Mouse (Mus musculus) hindbrain, embryonic 12.5 days (tissue): ENCODE results near the gene Me1. TPM values are rescaled to one million over a fixed set of nuclear protein-coding genes. Genes with fewer than 3 reads are reported as not detected.

ENCODE experiments used
- ATAC-seq: fragments of 200-750 bp; cut with Nextera tagmentation; 2 replicates; pipeline ENCODE4 v1.8.0; 2017; ENCODE audit warnings: moderate TSS enrichment; ENCODE audit not compliant: low FRiP score
- H3K27ac ChIP-seq: fragments of 300-500 bp; sonication (generic); 2 replicates; pipeline ENCODE4 v1.5.1; 2016; ENCODE audit warnings: mild to moderate bottlenecking
- H3K27me3 ChIP-seq: fragments of 300-500 bp; sonication (generic); 2 replicates; pipeline ENCODE4 v1.6.1; 2016; ENCODE audit warnings: mild to moderate bottlenecking
- H3K36me3 ChIP-seq: fragments of 300-500 bp; sonication (generic); 2 replicates; pipeline ENCODE4 v1.6.1; 2016; ENCODE audit warnings: mild to moderate bottlenecking
- H3K4me1 ChIP-seq: fragments of 300-500 bp; sonication (generic); 2 replicates; pipeline ENCODE4 v1.6.1; 2016
- H3K4me2 ChIP-seq: fragments of 300-500 bp; sonication (generic); replicated peaks from 2 replicates; pipeline ENCODE4 v1.6.1; 2016; ENCODE audit warnings: mild to moderate bottlenecking
- H3K4me3 ChIP-seq: fragments of 300-500 bp; sonication (generic); 2 replicates; pipeline ENCODE4 v1.5.1; 2016; ENCODE audit warnings: mild to moderate bottlenecking
- H3K9ac ChIP-seq: fragments of 300-500 bp; sonication (generic); 2 replicates; pipeline ENCODE4 v1.6.1; 2016; ENCODE audit warnings: mild to moderate bottlenecking, moderate library complexity
- H3K9me3 ChIP-seq: fragments of 300-500 bp; sonication (generic); replicated peaks from 2 replicates; pipeline ENCODE4 v1.6.1; 2016; ENCODE audit warnings: mild to moderate bottlenecking
- WGBS: fragments of 180-500 bp; shearing (Covaris S2); methylation state at CpG from one replicate; pipeline ENCODE4 v1.1.7; 2016; 5-methylcytosine and 5-hydroxymethylcytosine counted together
- polyA plus RNA-seq: library from polyadenylated mRNA; unstranded; fragments of >200 nt; fragmentation: Nextera tagmentation; extraction: Ambion mirVana; gene quantifications from 2 replicates; pipeline ENCODE4 v1.2.1, GENCODE M21; 2016

Me1 gene
- polyA plus RNA-seq, 1 experiment from 2014 or later = 22.8 TPM

DNA sequence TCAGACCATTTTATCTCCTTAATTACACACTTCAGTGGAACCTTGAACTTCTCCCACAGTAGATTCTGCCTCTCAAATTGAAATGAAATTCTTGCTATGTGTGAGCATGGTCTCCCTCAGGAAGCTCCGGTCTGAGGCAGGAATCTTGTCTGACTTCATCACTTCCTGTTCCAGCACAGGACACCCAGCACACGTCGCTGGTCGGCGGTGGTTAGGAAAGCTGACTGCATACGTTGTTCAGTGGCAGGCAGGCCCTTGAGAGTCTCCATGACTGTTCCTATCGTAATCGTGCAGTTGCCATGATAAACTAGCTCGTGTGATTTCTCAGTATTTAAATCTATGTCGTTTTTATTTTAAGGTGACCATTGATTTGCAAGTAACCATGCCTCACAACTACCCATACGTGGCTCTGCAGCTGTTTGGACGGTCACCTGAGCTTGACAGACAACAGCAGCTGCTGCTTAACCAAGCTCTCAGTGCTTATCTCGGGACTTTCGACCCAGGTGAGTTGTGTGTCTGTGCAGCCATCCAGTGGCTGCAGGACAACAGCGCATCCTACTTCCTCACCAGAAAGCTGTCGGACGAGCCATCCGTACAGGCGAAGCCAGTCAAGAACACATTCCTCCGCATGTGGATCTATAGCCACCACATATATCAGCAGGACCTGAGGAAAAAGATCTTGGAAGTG, 122.0 kb downstream of the Me1 start:
- Histone ChIP-seq H3K9ac (no peak overlapping the region), H3K36me3 (peaks cover 8% of the 10 kb centered on the region; the same call in 1 of the 2 replicates), H3K27ac (no peak overlapping the region), H3K9me3 (no peaks in the 10 kb centered on the region), H3K4me2 (no peak overlapping the region), H3K4me1 (peaks cover 15% of the 10 kb centered on the region), H3K4me3 (no peak overlapping the region), H3K27me3 (no peaks in the 10 kb centered on the region)
- 87% methylated on average over 20 of the region's 20 CpGs for WGBS
- ATAC-seq = no peak

DNA sequence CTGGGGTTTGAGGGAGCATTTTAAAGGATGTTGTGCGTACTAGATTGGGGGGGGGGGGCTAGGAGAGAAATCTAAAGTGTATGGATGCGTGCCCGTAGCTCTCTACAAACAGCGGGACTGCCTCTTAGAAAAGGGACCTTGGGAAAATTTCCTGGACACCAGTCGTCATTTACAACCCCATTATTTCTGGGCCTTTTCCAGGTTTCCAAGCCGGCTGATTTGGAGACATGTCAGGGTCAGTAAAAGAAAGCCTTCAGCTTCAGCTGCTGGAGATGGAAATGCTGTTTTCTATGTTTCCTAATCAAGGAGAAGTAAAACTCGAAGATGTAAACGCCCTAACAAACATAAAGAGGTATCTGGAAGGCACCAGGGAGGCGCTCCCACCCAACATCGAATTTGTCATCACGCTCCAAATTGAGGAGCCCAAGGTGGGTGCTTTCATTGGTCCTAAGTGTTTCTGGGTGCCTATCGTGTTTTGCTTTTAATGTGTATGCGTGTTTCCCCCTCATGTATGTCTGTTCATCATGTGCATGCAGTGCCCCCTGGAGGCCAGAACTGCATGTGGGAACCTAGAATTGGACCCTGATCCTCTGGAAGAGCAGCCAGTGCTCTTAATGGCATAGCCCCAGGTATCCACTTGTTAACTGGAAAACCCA, 123.0 kb downstream of the Me1 start:
- H3K9ac ChIP-seq = peak overlapping the region; percentile 61; the same call in 1 of the 2 replicates
- H3K27me3 ChIP-seq = no peaks in the 10 kb centered on the region
- peaks cover 15% of the 10 kb centered on the region for H3K4me1 ChIP-seq
- ATAC-seq = no peak; the same call in 1 of the 2 replicates
- no peaks in the 10 kb centered on the region for H3K9me3 ChIP-seq
- no peak overlapping the region for H3K27ac ChIP-seq
- H3K4me3 ChIP-seq = peak overlapping the region; percentile 69
- peaks cover 13% of the 10 kb centered on the region; the same call in 1 of the 2 replicates for H3K36me3 ChIP-seq
- WGBS = 8% methylated on average over 13 of the region's 13 CpGs
- H3K4me2 ChIP-seq = peak overlapping the region; percentile 70

DNA sequence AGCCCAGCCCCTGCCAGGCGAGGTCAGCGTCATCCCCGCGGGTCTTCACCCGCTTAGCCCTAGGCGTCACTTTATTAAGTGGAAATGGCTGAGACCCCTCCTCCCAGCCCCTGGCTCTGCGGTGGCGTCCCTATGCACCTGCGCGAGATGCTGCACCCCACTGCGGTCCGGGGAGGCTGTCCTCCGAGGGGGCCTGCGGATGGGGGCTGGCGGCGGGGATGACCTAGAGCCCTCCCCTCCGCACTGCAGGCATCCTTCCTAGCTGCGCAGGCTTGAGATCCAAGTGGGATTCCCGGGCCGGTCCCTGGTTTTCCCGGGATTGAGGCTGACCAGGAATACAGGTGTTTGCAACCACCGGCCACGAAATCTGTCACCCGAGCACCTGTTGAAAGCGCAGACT, 123.6 kb downstream of the Me1 start:
- peak; percentile 74 for ATAC-seq
- Histone ChIP-seq H3K27ac (no peak overlapping the region), H3K9me3 (no peaks in the 10 kb centered on the region), H3K4me2 (peak overlapping the region; percentile 70), H3K4me3 (peak overlapping the region; percentile 69), H3K9ac (peak overlapping the region; percentile 61), H3K4me1 (peaks cover 15% of the 10 kb centered on the region), H3K36me3 (peaks cover 14% of the 10 kb centered on the region; the same call in 1 of the 2 replicates), H3K27me3 (no peaks in the 10 kb centered on the region)
- WGBS = under 1% methylated on average over 25 of the region's 25 CpGs

DNA sequence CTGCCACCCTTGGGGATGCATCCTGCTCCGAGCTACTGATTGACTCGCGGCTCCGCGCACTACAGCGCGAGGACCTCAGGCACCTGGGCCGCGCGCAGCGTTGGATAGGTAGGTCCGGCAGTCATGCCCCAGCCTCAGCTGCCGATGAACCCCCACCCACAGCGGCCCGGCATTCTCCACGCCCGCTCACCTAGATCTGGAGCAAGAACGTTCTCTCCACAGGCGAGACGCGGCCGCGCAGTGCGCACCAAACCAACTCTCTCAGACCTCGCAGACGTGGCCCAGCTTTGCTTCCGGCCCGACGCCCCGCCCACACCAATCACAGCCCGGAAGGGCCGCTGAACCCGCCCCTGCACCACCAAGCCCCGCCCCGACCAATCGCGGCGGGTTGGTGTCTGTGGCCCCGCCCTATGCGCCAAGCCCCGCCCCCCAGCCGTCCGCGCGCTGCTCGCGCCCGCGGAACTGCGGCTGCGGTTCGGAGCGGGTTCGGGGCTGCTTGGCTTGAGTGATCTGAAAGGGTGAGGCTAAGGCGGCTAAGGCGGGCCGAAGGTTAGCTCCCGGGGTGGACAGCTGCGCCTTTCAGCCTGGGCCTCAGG, 124.1 kb downstream of the Me1 start, which contains the start of the genes Pgm3 and Rwdd2a:
TSS of gene Pgm3 (minus strand) at position 303 of the 596 bp plus-strand sequence.
TSS of gene Rwdd2a (plus strand) at position 452 of the 596 bp plus-strand sequence.
- peak within 1 kb of the TSS; percentile 70 for H3K4me2 ChIP-seq
- peak within 1 kb of the TSS; percentile 71 for H3K9ac ChIP-seq
- H3K27me3 ChIP-seq = no peaks in the 10 kb centered on the region
- ATAC-seq = peak; percentile 98
- under 1% methylated on average over 59 of the region's 59 CpGs for WGBS
- peak within 1 kb of the TSS; percentile 72 for H3K27ac ChIP-seq
- H3K9me3 ChIP-seq = no peaks in the 10 kb centered on the region
- H3K4me1 ChIP-seq = peaks cover 15% of the 10 kb centered on the region
- H3K4me3 ChIP-seq = peak within 1 kb of the TSS; percentile 69
- peaks cover 19% of the 10 kb centered on the region for H3K36me3 ChIP-seq

DNA sequence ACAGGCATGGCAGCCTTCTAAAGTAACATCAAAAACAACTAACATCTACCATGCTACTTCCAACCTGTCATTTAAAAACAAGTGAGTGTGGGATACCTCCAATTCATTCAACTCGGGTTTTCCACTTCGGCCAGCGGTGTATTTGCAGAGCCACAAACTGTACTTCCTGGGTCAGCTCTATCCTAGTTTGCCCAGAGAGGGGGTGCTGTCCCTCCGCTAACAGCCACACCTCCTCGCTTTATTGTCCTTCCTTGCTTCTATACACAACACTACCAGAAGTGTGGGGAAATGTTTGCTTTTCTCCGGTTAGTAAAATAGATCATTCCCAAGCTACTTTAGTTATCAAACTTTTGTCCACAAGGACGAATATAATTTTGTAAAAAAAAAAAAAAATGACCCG, 124.8 kb downstream of the Me1 start:
- H3K4me1 ChIP-seq = peaks cover 15% of the 10 kb centered on the region
- H3K4me2 ChIP-seq = peak overlapping the region; percentile 70
- 22% methylated on average over 8 of the region's 8 CpGs for WGBS
- H3K9ac ChIP-seq = peak overlapping the region; percentile 71; the same call in 1 of the 2 replicates
- ATAC-seq = no peak
- peaks cover 23% of the 10 kb centered on the region for H3K36me3 ChIP-seq
- H3K4me3 ChIP-seq = peak overlapping the region; percentile 69
- H3K9me3 ChIP-seq = no peaks in the 10 kb centered on the region
- no peaks in the 10 kb centered on the region for H3K27me3 ChIP-seq
- no peak overlapping the region for H3K27ac ChIP-seq

DNA sequence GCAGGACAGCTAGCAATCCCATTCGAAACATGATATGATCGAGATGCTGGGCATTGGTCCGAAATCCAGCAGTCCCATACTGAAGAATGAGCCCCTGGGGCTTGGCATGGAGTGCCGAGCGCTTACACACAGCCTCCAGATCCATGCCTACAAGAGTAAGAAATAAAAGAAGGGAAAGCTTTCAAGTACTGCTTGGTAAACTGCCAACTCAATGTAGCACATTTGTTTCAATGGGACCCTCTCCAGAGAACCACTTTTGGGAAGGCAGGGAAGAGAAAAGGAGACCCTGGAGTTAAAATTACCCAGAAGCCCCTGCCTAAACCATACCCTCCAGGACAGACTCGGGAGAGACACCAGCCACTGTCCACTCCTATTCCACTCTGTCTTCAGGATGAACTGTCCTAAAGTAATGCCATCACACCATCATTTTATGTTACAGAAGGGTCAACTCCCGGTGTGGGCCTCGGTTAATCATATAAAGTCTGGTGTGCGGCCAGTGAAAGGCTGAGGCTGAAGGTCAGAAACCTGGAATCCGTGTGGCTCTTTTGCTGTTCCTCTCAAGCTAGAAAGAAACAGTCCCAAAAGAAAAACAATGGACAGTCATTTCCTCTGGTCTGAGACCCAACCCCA, 125.4 kb downstream of the Me1 start:
- Histone ChIP-seq H3K4me3 (peak overlapping the region; percentile 69), H3K27ac (no peak overlapping the region), H3K36me3 (peaks cover 28% of the 10 kb centered on the region), H3K4me1 (peaks cover 15% of the 10 kb centered on the region), H3K27me3 (no peaks in the 10 kb centered on the region), H3K4me2 (peak overlapping the region; percentile 70), H3K9ac (no peak overlapping the region), H3K9me3 (no peaks in the 10 kb centered on the region)
- ATAC-seq = no peak
- WGBS = 86% methylated on average over 10 of the region's 10 CpGs

DNA sequence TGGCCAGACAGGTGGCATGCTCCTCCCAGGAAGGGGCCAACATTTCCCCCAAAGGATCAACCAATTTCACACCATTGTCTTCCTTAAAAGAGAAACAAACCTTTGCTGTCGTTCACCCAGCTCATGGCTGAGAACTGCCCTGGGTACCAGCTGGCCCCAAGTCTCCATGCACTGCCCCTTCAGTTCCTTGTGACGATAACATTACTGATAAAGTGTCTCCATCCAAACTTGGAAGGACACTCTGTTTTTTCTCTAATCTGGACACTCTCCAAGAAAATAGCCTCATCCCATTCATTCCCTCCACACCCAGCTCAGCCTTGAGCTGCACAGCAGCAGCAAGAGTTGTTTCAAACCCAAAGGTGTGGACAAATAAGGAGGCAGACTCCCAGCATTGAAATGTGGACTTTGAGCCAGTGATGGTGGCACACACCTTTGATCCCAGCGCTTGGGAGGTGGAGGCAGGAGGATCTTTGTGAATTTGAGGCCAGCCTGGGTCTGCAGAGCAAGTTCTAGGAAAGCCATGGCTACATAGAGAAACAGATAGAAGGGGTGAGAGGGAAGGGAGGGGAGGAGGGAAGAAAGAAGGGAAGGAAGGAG, 126.3 kb downstream of the Me1 start:
- Histone ChIP-seq H3K36me3 (peaks cover 38% of the 10 kb centered on the region), H3K4me1 (peaks cover 15% of the 10 kb centered on the region), H3K27ac (no peak overlapping the region), H3K9ac (no peak overlapping the region), H3K9me3 (no peaks in the 10 kb centered on the region), H3K4me3 (no peak overlapping the region), H3K27me3 (no peaks in the 10 kb centered on the region), H3K4me2 (no peak overlapping the region)
- WGBS = 83% methylated on average over 3 of the region's 3 CpGs
- ATAC-seq = no peak

DNA sequence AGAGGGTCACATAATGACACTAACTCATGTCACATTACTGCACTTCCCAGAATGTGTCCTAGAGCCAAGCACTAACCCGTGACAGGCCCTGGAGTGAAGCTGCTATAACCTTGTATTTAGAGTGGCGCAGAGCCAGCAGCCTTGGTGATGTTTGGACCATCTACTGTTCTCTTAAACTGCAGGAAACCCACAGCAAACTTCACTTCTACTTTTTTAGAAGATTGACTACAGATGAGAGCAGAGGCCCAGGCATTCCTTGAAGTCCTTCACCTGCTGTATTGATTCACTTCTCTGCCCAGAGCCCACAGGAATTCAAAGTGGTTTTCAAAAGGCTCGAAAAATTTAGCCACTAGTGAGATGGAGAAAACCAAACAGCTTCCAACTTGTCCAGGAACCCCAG, 135.2 kb downstream of the Me1 start:
- no peaks in the 10 kb centered on the region for H3K4me1 ChIP-seq
- no peak overlapping the region for H3K9ac ChIP-seq
- H3K36me3 ChIP-seq = peaks cover 75% of the 10 kb centered on the region
- no peak overlapping the region for H3K4me2 ChIP-seq
- H3K27ac ChIP-seq = no peak overlapping the region
- no peak overlapping the region for H3K4me3 ChIP-seq
- H3K9me3 ChIP-seq = no peaks in the 10 kb centered on the region
- WGBS = 90% methylated on average over 3 of the region's 3 CpGs
- no peaks in the 10 kb centered on the region for H3K27me3 ChIP-seq
- no peak for ATAC-seq

DNA sequence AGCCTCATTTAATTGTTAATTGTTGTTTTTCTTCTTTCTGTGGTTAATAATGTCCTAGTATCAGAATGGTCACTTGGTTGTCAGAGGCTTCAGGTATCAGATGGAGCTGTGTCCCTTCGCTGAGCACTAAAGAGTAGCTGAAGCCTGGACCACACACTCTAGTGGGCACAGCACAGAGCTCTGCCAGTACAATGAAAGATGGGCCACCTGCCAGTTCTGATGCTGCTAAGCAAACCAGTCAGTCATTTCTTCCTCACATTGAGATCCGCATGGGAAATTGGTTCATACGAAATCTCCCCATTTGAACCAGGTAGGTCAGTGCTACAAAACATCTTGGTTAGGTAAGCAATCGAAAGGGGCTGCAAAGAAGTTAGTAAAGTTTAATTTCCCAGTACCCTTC, 141.1 kb downstream of the Me1 start:
- ATAC-seq = no peak
- no peak overlapping the region for H3K9ac ChIP-seq
- peaks cover 69% of the 10 kb centered on the region for H3K36me3 ChIP-seq
- H3K27ac ChIP-seq = no peak overlapping the region
- no peaks in the 10 kb centered on the region for H3K9me3 ChIP-seq
- 91% methylated on average over 4 of the region's 4 CpGs for WGBS
- H3K4me3 ChIP-seq = no peak overlapping the region
- no peak overlapping the region for H3K4me2 ChIP-seq
- H3K27me3 ChIP-seq = no peaks in the 10 kb centered on the region
- no peaks in the 10 kb centered on the region for H3K4me1 ChIP-seq

DNA sequence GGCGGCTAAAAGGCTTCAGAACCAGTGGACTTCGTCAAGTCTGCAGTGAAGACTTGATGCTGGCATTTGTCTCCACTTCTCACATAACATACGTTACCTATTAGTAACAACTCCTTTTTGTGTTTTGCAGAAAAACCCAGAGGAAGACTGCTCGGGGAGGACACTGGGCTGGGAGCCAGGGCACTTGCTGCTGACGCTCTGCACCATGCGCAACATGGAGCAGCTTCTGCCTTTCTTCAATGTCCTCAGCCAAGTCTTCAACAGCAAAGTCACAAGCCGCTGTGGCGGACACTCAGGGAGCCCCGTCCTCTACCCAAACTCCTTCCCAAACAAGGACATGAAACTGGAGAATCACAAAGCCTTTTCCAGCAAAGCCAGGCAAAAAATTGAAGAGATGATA, 141.9 kb downstream of the Me1 start:
- no peaks in the 10 kb centered on the region for H3K4me1 ChIP-seq
- WGBS = 92% methylated on average over 9 of the region's 9 CpGs
- H3K36me3 ChIP-seq = peaks cover 70% of the 10 kb centered on the region
- no peaks in the 10 kb centered on the region for H3K9me3 ChIP-seq
- no peak for ATAC-seq
- no peak overlapping the region for H3K27ac ChIP-seq
- H3K4me3 ChIP-seq = no peak overlapping the region
- no peak overlapping the region for H3K9ac ChIP-seq
- no peaks in the 10 kb centered on the region for H3K27me3 ChIP-seq
- no peak overlapping the region for H3K4me2 ChIP-seq

DNA sequence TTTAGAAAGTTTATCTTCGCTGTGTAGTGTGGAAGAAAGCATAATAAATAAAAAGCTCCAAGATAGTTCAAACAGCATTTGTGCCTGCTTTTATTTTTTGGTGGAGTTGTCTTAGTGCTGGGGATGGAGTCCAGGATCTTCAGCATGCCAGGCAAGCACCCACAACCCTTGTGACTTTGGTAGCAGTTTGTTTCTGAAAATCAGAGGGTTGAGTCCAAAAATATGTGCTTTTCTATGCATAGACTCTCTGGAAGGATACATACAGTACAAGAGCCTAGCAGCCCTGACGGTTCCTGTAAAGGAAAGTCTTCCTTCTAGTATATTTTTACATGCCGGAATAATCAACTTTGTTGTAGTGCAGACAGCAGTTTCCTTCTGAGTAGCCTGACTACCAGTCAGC, 145.0 kb downstream of the Me1 start:
- Histone ChIP-seq H3K4me1 (no peaks in the 10 kb centered on the region), H3K4me2 (no peak overlapping the region), H3K9ac (no peak overlapping the region), H3K27ac (no peak overlapping the region), H3K27me3 (no peaks in the 10 kb centered on the region), H3K4me3 (no peak overlapping the region), H3K9me3 (no peaks in the 10 kb centered on the region), H3K36me3 (peaks cover 61% of the 10 kb centered on the region)
- 91% methylated on average over 3 of the region's 3 CpGs for whole genome bisulfite sequencing
- no peak for ATAC-seq
